In the genomic region with DNA sequence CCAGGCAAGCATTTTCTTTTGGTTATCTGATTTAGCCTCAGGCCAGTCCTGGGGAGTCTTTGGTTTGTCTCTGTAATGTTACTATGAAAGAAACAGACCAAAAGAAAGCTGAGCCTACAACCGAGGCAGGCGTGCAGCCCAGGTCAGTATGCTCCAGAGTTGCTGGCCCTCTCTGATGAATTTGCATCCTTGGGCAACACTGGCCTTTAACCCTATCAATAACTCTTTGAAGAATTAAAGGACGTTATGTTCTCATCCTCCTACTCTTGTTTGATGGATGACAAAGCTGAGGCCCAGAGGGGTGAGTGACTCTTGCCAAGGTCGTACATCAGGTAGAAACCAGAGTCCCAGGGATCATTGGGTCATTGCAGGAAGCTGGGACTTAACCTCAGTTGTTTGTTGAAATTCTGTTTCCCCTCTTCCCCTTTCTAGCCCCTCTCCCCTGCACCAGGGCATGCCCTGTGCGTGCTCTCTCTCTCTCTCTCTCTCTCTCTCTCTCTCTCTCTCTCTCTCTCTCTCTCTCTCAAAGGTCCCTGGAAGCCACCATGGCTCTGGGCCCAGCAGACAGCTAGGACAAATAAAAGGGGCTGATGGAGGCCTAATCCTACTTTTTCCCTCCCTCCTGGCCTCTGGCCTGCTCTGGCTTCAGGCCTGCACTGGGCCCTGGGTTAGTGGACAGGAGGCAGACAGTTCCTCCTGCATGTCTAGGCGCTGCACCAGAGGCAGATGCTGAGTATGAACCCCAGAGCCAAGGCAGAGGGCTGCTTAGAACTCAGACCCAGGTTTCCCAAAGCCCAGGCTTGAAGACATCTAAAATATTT, we compare ENCODE assay signal across 11 mouse cellular contexts. TPM values are rescaled to one million over a fixed set of nuclear protein-coding genes. Genes with fewer than 3 reads are reported as not detected.
DNase-seq lines count a peak whose midpoint lies in the region; ATAC-seq and TF ChIP-seq lines count a peak whose summit lies in the region.
"Had no signal": no experiment of that assay in that cellular context is flagged by ENCODE, and none has a peak within 500 bp of the region (broad histone marks: within the 10 kb centered on the region; RNA-seq: fewer than 3 reads in every experiment).

No protein-coding gene starts in this region.

- peaks cover 57% of the 10 kb centered on the region for H3K27me3 ChIP-seq in heart, embryonic 12.5 days (replicated peaks)
- no peaks in the 10 kb centered on the region for H3K27me3 ChIP-seq in lung, postnatal 0 days (replicated peaks; ENCODE audit: insufficient read depth, low read length)

- no peak for ATAC-seq in heart, embryonic 12.5 days (ENCODE audit: insufficient number of reproducible peaks, low FRiP score)
- ATAC-seq in lung, postnatal 0 days, result no peak

- no peak overlapping the region for H3K27ac ChIP-seq in heart, embryonic 12.5 days (ENCODE audit: poor library complexity, severe bottlenecking)
- no peak overlapping the region for H3K27ac ChIP-seq in lung, postnatal 0 days (ENCODE audit: low read length)
- H3K27ac ChIP-seq: limb, embryonic 12.5 days; neural tube, embryonic 12.5 days had no signal

- peaks cover 44% of the 10 kb centered on the region for H3K4me1 ChIP-seq in heart, embryonic 12.5 days (replicated peaks)
- H3K4me1 ChIP-seq in lung, postnatal 0 days (ENCODE audit: insufficient read depth, low read depth, low read length), result peaks cover 12% of the 10 kb centered on the region

- 58% methylated on average over 6 of the region's 6 CpGs for WGBS in heart, embryonic 12.5 days
- 58% methylated on average over 6 of the region's 6 CpGs for WGBS in lung, postnatal 0 days

- no peaks in the 10 kb centered on the region for H3K9me3 ChIP-seq in heart, embryonic 12.5 days (replicated peaks)
- no peaks in the 10 kb centered on the region for H3K9me3 ChIP-seq in lung, postnatal 0 days (ENCODE audit: low read length)
- H3K9me3 ChIP-seq: limb, embryonic 12.5 days; neural tube, embryonic 12.5 days had no signal

- no peak overlapping the region for H3K4me3 ChIP-seq in heart, embryonic 12.5 days
- no peak overlapping the region for H3K4me3 ChIP-seq in lung, postnatal 0 days (ENCODE audit: low read depth, low read length)
- H3K4me3 ChIP-seq: limb, embryonic 12.5 days; neural tube, embryonic 12.5 days had no signal

- no peak for TF ChIP-seq CTCF in lung, postnatal 0 days (IDR thresholded peaks at IDR 0.05)

- peak; percentile 66 to 76 for DNase-seq in adrenal gland, adult (ENCODE audit: inconsistent age in 2 of 2, low spot score in 1 of 2)
- DNase-seq in adrenal gland, postnatal 4 days (ENCODE audit: low spot score in 2 of 2), result no peak
- DNase-seq in heart, postnatal 10 days, result peak; percentile 48 to 49
- peak; percentile 60 to 65 for DNase-seq in right cerebral cortex, postnatal 10 days (ENCODE audit: low spot score in 2 of 2)
- DNase-seq in right cerebral cortex, adult 2 months (ENCODE audit: low spot score in 2 of 2), result no peak
- no peak for DNase-seq in lung, postnatal 0 days (ENCODE audit: low spot score)
- no peak for DNase-seq in urinary bladder, adult 2 months (ENCODE audit: low spot score)
- DNase-seq: thymus, postnatal 14 days had no signal

- H3K9ac ChIP-seq in heart, embryonic 12.5 days, result no peak overlapping the region; the same call in 1 of the 2 replicates
- H3K9ac ChIP-seq in lung, postnatal 0 days (replicated peaks; ENCODE audit: low read depth), result no peak overlapping the region
- H3K9ac ChIP-seq: limb, embryonic 12.5 days; neural tube, embryonic 12.5 days had no signal

- intact Hi-C loops in heart, postnatal 10 days (cut with DNase I), result no loop called here

- no peak for TF ChIP-seq EP300 in lung, postnatal 0 days (IDR thresholded peaks at IDR 0.05)

- H3K36me3 ChIP-seq in heart, embryonic 12.5 days, result no peaks in the 10 kb centered on the region
- H3K36me3 ChIP-seq in lung, postnatal 0 days (ENCODE audit: insufficient read depth, low read length), result no peaks in the 10 kb centered on the region
- H3K36me3 ChIP-seq: limb, embryonic 12.5 days; neural tube, embryonic 12.5 days had no signal

- H3K4me2 ChIP-seq in heart, embryonic 12.5 days, result no peak overlapping the region
- no peak overlapping the region for H3K4me2 ChIP-seq in lung, postnatal 0 days (replicated peaks; ENCODE audit: low read depth, low read length)
- H3K4me2 ChIP-seq: limb, embryonic 12.5 days; neural tube, embryonic 12.5 days had no signal

RNA-seq across cellular contexts. Expression of gene Stard10, which starts 7.5 kb away (rescaled TPM):
- 10 to 100 TPM; 40.3 to 52.3 TPM for total RNA-seq in adrenal gland, postnatal 4 days (2021)
- total RNA-seq in heart, postnatal 10 days (2021), result 10 to 100 TPM; 22.1 to 32.3 TPM
- 22.9 and 28.6 TPM in 2 replicates for polyA plus RNA-seq in heart, embryonic 12.5 days (2016; fragmentation: Nextera tagmentation; extraction: Ambion mirVana)
- polyA plus RNA-seq in lung, postnatal 0 days (2015; fragmentation: Nextera tagmentation; extraction: Ambion mirVana), result 40.3 and 46.3 TPM in 2 replicates
- 54.2 and 72.7 TPM in 2 replicates for polyA plus RNA-seq in urinary bladder, adult 2 months (2012; rRNA removed)

RNA-seq across cellular contexts. Expression of gene Atg16l2, which starts 22.3 kb away (rescaled TPM):
- total RNA-seq in adrenal gland, postnatal 4 days (2021), result 10 to 100 TPM; 20.6 to 21.7 TPM
- 10 to 100 TPM; 11.4 to 13.7 TPM for total RNA-seq in heart, postnatal 10 days (2021)
- 22.6 and 23.8 TPM in 2 replicates for polyA plus RNA-seq in heart, embryonic 12.5 days (2016; fragmentation: Nextera tagmentation; extraction: Ambion mirVana)
- 12.9 and 17.1 TPM in 2 replicates for polyA plus RNA-seq in lung, postnatal 0 days (2015; fragmentation: Nextera tagmentation; extraction: Ambion mirVana)
- polyA plus RNA-seq in urinary bladder, adult 2 months (2012; rRNA removed), result 24.2 and 31.9 TPM in 2 replicates

RNA-seq across cellular contexts. Expression of gene Arap1, which starts 23.5 kb away (rescaled TPM):
- total RNA-seq in adrenal gland, postnatal 4 days (2021), result 100 to 1,000 TPM in 1 of 2 experiments, 10 to 100 TPM in 1; 76.3 to 102 TPM
- 10 to 100 TPM; 49.4 to 50.7 TPM for total RNA-seq in heart, postnatal 10 days (2021)
- 19.9 and 22.5 TPM in 2 replicates for polyA plus RNA-seq in heart, embryonic 12.5 days (2016; fragmentation: Nextera tagmentation; extraction: Ambion mirVana)
- 105 and 110 TPM in 2 replicates for polyA plus RNA-seq in lung, postnatal 0 days (2015; fragmentation: Nextera tagmentation; extraction: Ambion mirVana)
- 110 and 127 TPM in 2 replicates for polyA plus RNA-seq in urinary bladder, adult 2 months (2012; rRNA removed)

Comparison
In these comparisons a context has a peak if more than half of its experiments do, and no peak if none do; other contexts are left out.
1. DNase-seq: peak in adrenal gland, adult (2 of 2), heart, postnatal 10 days (2 of 2) and right cerebral cortex, postnatal 10 days (2 of 2); none in adrenal gland, postnatal 4 days (0 of 2), right cerebral cortex, adult 2 months (0 of 2), lung, postnatal 0 days (single experiment) and urinary bladder, adult 2 months (single experiment).